Comparison of ENCODE assay signal across 8 mouse cellular contexts in the genomic region with DNA sequence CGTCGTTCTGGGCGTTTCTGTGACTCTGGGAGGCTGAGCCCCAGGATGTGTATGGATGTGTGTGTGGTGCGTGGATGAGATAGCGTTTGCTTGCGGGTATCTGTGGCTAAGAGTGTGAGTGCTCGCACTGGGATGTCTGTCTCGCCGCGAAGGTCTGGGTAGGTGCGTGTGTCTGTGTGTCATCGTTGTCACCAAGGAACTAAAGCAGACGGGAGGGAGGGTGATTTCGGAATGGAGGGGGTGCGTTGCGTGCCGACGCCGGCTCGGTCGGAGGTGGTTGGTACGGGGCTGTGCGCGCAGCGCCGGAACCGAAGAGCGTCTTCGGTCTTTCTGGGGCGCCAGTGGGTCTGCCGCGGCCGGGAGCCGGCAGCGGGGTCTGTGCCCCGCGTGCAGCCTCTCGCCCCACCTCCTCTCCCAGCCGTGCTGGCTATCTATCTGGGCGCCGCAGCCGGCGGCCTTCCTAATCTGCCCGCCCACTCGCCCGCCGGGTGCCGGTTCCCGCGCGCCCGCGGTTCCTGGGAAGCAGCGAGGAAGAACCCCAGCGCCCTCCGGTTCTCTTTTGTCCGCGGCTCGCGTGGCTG. TPM values are rescaled to one million over a fixed set of nuclear protein-coding genes. Genes with fewer than 3 reads are reported as not detected.
A peak's percentile ranks its signal among the peaks of the same experiment; 100 is the strongest.
DNase-seq lines count a peak whose midpoint lies in the region; ATAC-seq and TF ChIP-seq lines count a peak whose summit lies in the region.

No protein-coding gene starts in this region.

- under 1% methylated on average over 60 of the region's 60 CpGs for WGBS in heart, embryonic 11.5 days (ENCODE audit: insufficient replicate concordance)
- WGBS in hindbrain, embryonic 12.5 days: under 1% methylated on average over 60 of the region's 60 CpGs

- no peaks in the 10 kb centered on the region for H3K36me3 ChIP-seq in heart, embryonic 11.5 days (ENCODE audit: control insufficient read depth, insufficient read depth, low read length)
- no peaks in the 10 kb centered on the region for H3K36me3 ChIP-seq in hindbrain, embryonic 12.5 days

- peak; percentile 31; the same call in 1 of the 2 replicates for TF ChIP-seq POLR2A in embryonic fibroblast, embryonic 13.5 days (IDR thresholded peaks at IDR 0.05; ENCODE audit: low read depth, low read length)

- DNase-seq in heart, postnatal 25 days (ENCODE audit: low spot score): no peak
- peak; percentile 79 for DNase-seq in adrenal gland, adult 2 months
- DNase-seq in left cerebral cortex, postnatal 14 days (ENCODE audit: low spot score in 2 of 2): peak; percentile 66 to 75
- DNase-seq in spleen, postnatal 10 days (ENCODE audit: low spot score in 2 of 2): peak; percentile 77 to 86

- peaks cover 3% of the 10 kb centered on the region; the same call in 1 of the 2 replicates for H3K4me1 ChIP-seq in heart, embryonic 11.5 days (ENCODE audit: control insufficient read depth, insufficient read depth, low read length)
- peaks cover 2% of the 10 kb centered on the region for H3K4me1 ChIP-seq in embryonic fibroblast, embryonic 13.5 days (ENCODE audit: control insufficient read depth, insufficient read depth, low read length)
- H3K4me1 ChIP-seq in hindbrain, embryonic 12.5 days: peaks cover 8% of the 10 kb centered on the region; the same call in 1 of the 2 replicates

- peak overlapping the region; percentile 76 for H3K4me3 ChIP-seq in heart, embryonic 11.5 days (ENCODE audit: low read depth, low read length)
- peak overlapping the region; percentile 78 for H3K4me3 ChIP-seq in embryonic fibroblast, embryonic 13.5 days (ENCODE audit: insufficient read depth, low read length)
- peak overlapping the region; percentile 76 for H3K4me3 ChIP-seq in hindbrain, embryonic 12.5 days

- intact Hi-C loops in heart, postnatal 25 days (cut with DNase I): no loop called here
- intact Hi-C loops in left cerebral cortex, postnatal 14 days (cut with DNase I): loop anchor here (2.0 to 10.0 kb wide), 2 partner anchors 23 to 249 kb away; no protein-coding TSS in a partner anchor

- H3K27me3 ChIP-seq in heart, embryonic 11.5 days (ENCODE audit: control insufficient read depth, insufficient read depth, low read length): peaks cover 3% of the 10 kb centered on the region
- H3K27me3 ChIP-seq in hindbrain, embryonic 12.5 days: peaks cover 12% of the 10 kb centered on the region; the same call in 1 of the 2 replicates

- peak; percentile 47 for ATAC-seq in heart, embryonic 11.5 days (replicated peaks; ENCODE audit: insufficient number of reproducible peaks, low FRiP score, low TSS enrichment)
- peak; percentile 41 for ATAC-seq in hindbrain, embryonic 12.5 days (ENCODE audit: low FRiP score)
- peak; percentile 31 for ATAC-seq in megakaryocyte-erythroid progenitor cell, adult 5-6 weeks (replicated peaks; ENCODE audit: low FRiP score, low TSS enrichment, poor library complexity, severe bottlenecking)

- no peak for TF ChIP-seq CTCF in embryonic fibroblast, embryonic 13.5 days (IDR thresholded peaks at IDR 0.05; ENCODE audit: borderline replicate concordance, insufficient read depth, low read length)

- H3K4me2 ChIP-seq in heart, embryonic 11.5 days: peak overlapping the region; percentile 96
- peak overlapping the region; percentile 89 for H3K4me2 ChIP-seq in hindbrain, embryonic 12.5 days (replicated peaks)

- peak overlapping the region; percentile 92 for H3K27ac ChIP-seq in heart, embryonic 11.5 days (ENCODE audit: low read depth, low read length)
- H3K27ac ChIP-seq in embryonic fibroblast, embryonic 13.5 days (ENCODE audit: insufficient read depth, low read length): peak overlapping the region; percentile 42
- H3K27ac ChIP-seq in hindbrain, embryonic 12.5 days: peak overlapping the region; percentile 81

- H3K9ac ChIP-seq in heart, embryonic 11.5 days (ENCODE audit: low read depth, low read length): peak overlapping the region; percentile 82
- H3K9ac ChIP-seq in hindbrain, embryonic 12.5 days: peak overlapping the region; percentile 74

- H3K9me3 ChIP-seq in heart, embryonic 11.5 days (replicated peaks; ENCODE audit: control insufficient read depth, low read length): no peaks in the 10 kb centered on the region
- no peaks in the 10 kb centered on the region for H3K9me3 ChIP-seq in hindbrain, embryonic 12.5 days (replicated peaks)

RNA-seq across cellular contexts. Expression of a gene that starts 1.3 kb away (rescaled TPM):
- polyA plus RNA-seq in heart, embryonic 11.5 days (2014; fragmentation: Nextera tagmentation; extraction: Ambion mirVana): 8.7 and 15.2 TPM in 2 replicates
- 1 to 10 TPM; 2.6 to 2.7 TPM for total RNA-seq in heart, postnatal 25 days (2021)
- total RNA-seq in adrenal gland, adult 2 months (2021): 10 to 100 TPM in 1 of 2 experiments, 1 to 10 TPM in 1; 9.0 to 14.5 TPM
- polyA plus RNA-seq in adrenal gland, adult 2 months (2012; rRNA removed): 29.7 and 39.7 TPM in 2 replicates
- polyA plus RNA-seq in embryonic fibroblast, embryonic 13.5 days (2011; ENCODE audit: insufficient read length, low read depth, missing spikeins): 26.0 and 44.0 TPM in 2 replicates
- polyA plus RNA-seq in hindbrain, embryonic 12.5 days (2016; fragmentation: Nextera tagmentation; extraction: Ambion mirVana): 14.1 and 19.7 TPM in 2 replicates
- 10 to 100 TPM; 32.4 to 33.5 TPM for total RNA-seq in left cerebral cortex, postnatal 14 days (2021)
- total RNA-seq in megakaryocyte-erythroid progenitor cell, adult 5-6 weeks (2014; fragmentation: Nextera tagmentation): 0.68 and 4.9 TPM in 2 replicates
- 0.23 TPM in 1 of 2 replicates, not detected in the other for total RNA-seq in megakaryocyte-erythroid progenitor cell, adult 5-6 weeks (2017)

RNA-seq across cellular contexts. Expression of a gene that starts 36.7 kb away (rescaled TPM):
- polyA plus RNA-seq in heart, embryonic 11.5 days (2014; fragmentation: Nextera tagmentation; extraction: Ambion mirVana): 0.56 and 0.90 TPM in 2 replicates
- under 1 TPM; 0.13 to 0.39 TPM for total RNA-seq in heart, postnatal 25 days (2021)
- 1 to 10 TPM in 1 of 2 experiments, under 1 TPM in 1; 0.52 to 1.1 TPM for total RNA-seq in adrenal gland, adult 2 months (2021)
- 2.4 and 2.5 TPM in 2 replicates for polyA plus RNA-seq in adrenal gland, adult 2 months (2012; rRNA removed)
- polyA plus RNA-seq in embryonic fibroblast, embryonic 13.5 days (2011; ENCODE audit: insufficient read length, low read depth, missing spikeins): 0.78 and 2.5 TPM in 2 replicates
- 2.9 TPM in 2 replicates for polyA plus RNA-seq in hindbrain, embryonic 12.5 days (2016; fragmentation: Nextera tagmentation; extraction: Ambion mirVana)
- total RNA-seq in left cerebral cortex, postnatal 14 days (2021): 1 to 10 TPM; 2.1 to 2.8 TPM
- not detected in 2 replicates for total RNA-seq in megakaryocyte-erythroid progenitor cell, adult 5-6 weeks (2014; fragmentation: Nextera tagmentation)
- total RNA-seq in megakaryocyte-erythroid progenitor cell, adult 5-6 weeks (2017): not detected in 2 replicates

RNA-seq across cellular contexts. Expression of a gene that starts 47.7 kb away (rescaled TPM):
- polyA plus RNA-seq in heart, embryonic 11.5 days (2014; fragmentation: Nextera tagmentation; extraction: Ambion mirVana): 13.8 and 14.1 TPM in 2 replicates
- total RNA-seq in heart, postnatal 25 days (2021): 1 to 10 TPM; 4.5 to 5.2 TPM
- 10 to 100 TPM in 1 of 2 experiments, 1 to 10 TPM in 1; 8.7 to 12.1 TPM for total RNA-seq in adrenal gland, adult 2 months (2021)
- 63.8 and 65.8 TPM in 2 replicates for polyA plus RNA-seq in adrenal gland, adult 2 months (2012; rRNA removed)
- polyA plus RNA-seq in embryonic fibroblast, embryonic 13.5 days (2011; ENCODE audit: insufficient read length, low read depth, missing spikeins): 43.8 and 45.6 TPM in 2 replicates
- polyA plus RNA-seq in hindbrain, embryonic 12.5 days (2016; fragmentation: Nextera tagmentation; extraction: Ambion mirVana): 43.9 and 44.3 TPM in 2 replicates
- total RNA-seq in left cerebral cortex, postnatal 14 days (2021): 100 to 1,000 TPM; 136 to 144 TPM
- not detected in 2 replicates for total RNA-seq in megakaryocyte-erythroid progenitor cell, adult 5-6 weeks (2014; fragmentation: Nextera tagmentation)
- total RNA-seq in megakaryocyte-erythroid progenitor cell, adult 5-6 weeks (2017): 2.8 TPM in 1 of 2 replicates, not detected in the other

RNA-seq across cellular contexts. Expression of a gene that starts 51.5 kb away (rescaled TPM):
- polyA plus RNA-seq in heart, embryonic 11.5 days (2014; fragmentation: Nextera tagmentation; extraction: Ambion mirVana): 194 and 197 TPM in 2 replicates
- total RNA-seq in heart, postnatal 25 days (2021): 100 to 1,000 TPM; 111 to 127 TPM
- 100 to 1,000 TPM; 208 to 226 TPM for total RNA-seq in adrenal gland, adult 2 months (2021)
- 597 and 627 TPM in 2 replicates for polyA plus RNA-seq in adrenal gland, adult 2 months (2012; rRNA removed)
- polyA plus RNA-seq in embryonic fibroblast, embryonic 13.5 days (2011; ENCODE audit: insufficient read length, low read depth, missing spikeins): 137 and 146 TPM in 2 replicates
- polyA plus RNA-seq in hindbrain, embryonic 12.5 days (2016; fragmentation: Nextera tagmentation; extraction: Ambion mirVana): 267 and 289 TPM in 2 replicates
- 100 to 1,000 TPM; 486 to 488 TPM for total RNA-seq in left cerebral cortex, postnatal 14 days (2021)
- total RNA-seq in megakaryocyte-erythroid progenitor cell, adult 5-6 weeks (2014; fragmentation: Nextera tagmentation): 164 and 195 TPM in 2 replicates
- 40.6 and 60.1 TPM in 2 replicates for total RNA-seq in megakaryocyte-erythroid progenitor cell, adult 5-6 weeks (2017)

RNA-seq across cellular contexts. Expression of a gene that starts 56.2 kb away (rescaled TPM):
- polyA plus RNA-seq in heart, embryonic 11.5 days (2014; fragmentation: Nextera tagmentation; extraction: Ambion mirVana): 12.7 and 14.2 TPM in 2 replicates
- 1 to 10 TPM; 3.2 to 4.4 TPM for total RNA-seq in heart, postnatal 25 days (2021)
- 1 to 10 TPM; 9.5 to 9.7 TPM for total RNA-seq in adrenal gland, adult 2 months (2021)
- polyA plus RNA-seq in adrenal gland, adult 2 months (2012; rRNA removed): 16.5 and 18.9 TPM in 2 replicates
- 6.6 and 10.0 TPM in 2 replicates for polyA plus RNA-seq in embryonic fibroblast, embryonic 13.5 days (2011; ENCODE audit: insufficient read length, low read depth, missing spikeins)
- polyA plus RNA-seq in hindbrain, embryonic 12.5 days (2016; fragmentation: Nextera tagmentation; extraction: Ambion mirVana): 20.5 and 22.4 TPM in 2 replicates
- 1 to 10 TPM; 9.0 to 9.1 TPM for total RNA-seq in left cerebral cortex, postnatal 14 days (2021)
- 12.8 and 24.7 TPM in 2 replicates for total RNA-seq in megakaryocyte-erythroid progenitor cell, adult 5-6 weeks (2014; fragmentation: Nextera tagmentation)
- 11.7 and 12.6 TPM in 2 replicates for total RNA-seq in megakaryocyte-erythroid progenitor cell, adult 5-6 weeks (2017)

Comparison
In these comparisons a context has a peak if more than half of its experiments do, and no peak if none do; other contexts are left out.
1. H3K27ac ChIP-seq: peak in every context shown above with its lines; median percentile 92 in heart, embryonic 11.5 days; 81 in hindbrain, embryonic 12.5 days; 42 in embryonic fibroblast, embryonic 13.5 days.
2. RNA of a gene that starts 47.7 kb away (total RNA-seq): 136 to 144 TPM in left cerebral cortex, postnatal 14 days; 8.7 to 12.1 TPM in adrenal gland, adult 2 months, 4.5 to 5.2 TPM in heart, postnatal 25 days and 2.8 TPM in megakaryocyte-erythroid progenitor cell, adult 5-6 weeks; every median in the first group is over 10 times any median in the second.
3. Peak in every context shown above with its lines, with median percentiles within 50 percentile points of each other: ATAC-seq and H3K4me3 ChIP-seq.